Mouse (Mus musculus) ES-Bruce4 (cell line): Measurements from ENCODE around the gene Cct8l1.

Source experiments
- CTCF ChIP-seq: IDR thresholded peaks from one replicate; pipeline ENCODE4 v1.8.1; 2011; ENCODE audit warnings: low read depth, low read length
- EP300 ChIP-seq: IDR thresholded peaks from 2 replicates; pipeline ENCODE4 v1.6.1; 2011; ENCODE audit warnings: low read depth, low read length; ENCODE audit not compliant: insufficient read depth
- POLR2A ChIP-seq: IDR thresholded peaks from one replicate; pipeline ENCODE4 v1.8.1; 2011; ENCODE audit warnings: low read length; ENCODE audit not compliant: insufficient read depth

DNA sequence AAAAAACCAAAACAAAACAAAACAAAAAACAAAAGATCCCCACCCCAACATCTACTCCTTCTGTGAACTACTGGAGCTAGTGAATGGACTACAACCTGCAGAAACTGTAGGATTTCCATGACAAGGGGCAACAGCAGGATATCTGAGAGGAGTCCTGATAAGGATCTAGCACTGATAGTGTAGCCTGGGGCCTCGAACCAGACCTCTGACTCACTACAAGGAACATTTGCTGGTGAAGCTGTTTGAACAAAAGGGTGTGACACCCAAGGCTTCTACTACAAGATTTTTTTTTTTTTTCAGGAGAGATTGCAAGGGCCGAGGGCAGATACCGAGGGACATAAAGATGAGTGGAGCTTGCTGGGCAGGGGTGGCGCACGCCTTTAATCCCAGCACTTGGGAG lies 17.4 kb downstream of the Cct8l1 start:
- TF ChIP-seq CTCF (no peak), POLR2A (no peak), EP300 (peak; percentile 57; the same call in 1 of the 2 replicates)
